ENCODE assay signal across 8 mouse cellular contexts in the genomic region with DNA sequence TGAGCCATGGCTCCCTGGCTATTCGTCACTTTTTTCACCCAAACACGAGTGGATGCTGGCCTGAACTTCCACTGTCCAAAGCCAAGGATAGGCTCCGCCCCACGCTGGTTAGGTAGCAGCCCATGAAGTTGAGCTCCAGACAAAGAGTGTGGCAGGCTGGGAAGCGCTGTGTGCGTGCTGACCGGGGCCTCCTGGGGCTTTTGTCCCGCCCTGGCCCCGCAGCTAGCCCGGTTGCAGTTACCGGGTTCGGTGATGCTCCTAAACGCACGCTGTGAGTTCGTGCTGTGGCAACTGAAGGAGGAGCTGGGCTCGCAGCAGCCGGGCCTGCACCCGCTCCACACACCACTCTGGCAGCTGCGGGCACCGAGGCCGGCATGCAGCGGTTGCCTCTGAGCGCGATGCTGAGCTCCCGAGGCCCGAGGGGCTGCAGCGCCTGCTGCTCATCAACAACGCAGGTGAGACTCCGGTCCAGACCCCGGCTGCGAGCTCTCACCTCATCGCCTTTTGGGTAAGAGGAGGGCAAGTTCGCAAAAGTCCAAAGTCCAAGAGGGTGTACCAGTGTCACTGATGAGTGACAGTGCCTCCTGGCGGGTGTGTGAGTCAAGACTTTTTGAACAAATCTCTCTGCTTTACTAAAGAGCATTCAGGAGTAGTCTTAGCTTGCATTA. TPM values are rescaled to one million over a fixed set of nuclear protein-coding genes. Genes with fewer than 3 reads are reported as not detected.
DNase-seq lines count a peak whose midpoint lies in the region; ATAC-seq lines count a peak whose summit lies in the region.

No protein-coding gene starts in this region.

- H3K27ac ChIP-seq in embryonic facial prominence, embryonic 10.5 days (replicated peaks): peak overlapping the region; percentile 90
- H3K27ac ChIP-seq in heart, embryonic 14.5 days (replicated peaks in 1 of 2; ENCODE audit: control insufficient read depth in 1 of 2, insufficient read depth in 1 of 2, low read depth in 2 of 2, low read length in 2 of 2): no peak overlapping the region; a peak in 1 of 4 replicates
- peak overlapping the region; percentile 10; the same call in 1 of the 2 replicates for H3K27ac ChIP-seq in kidney, embryonic 15.5 days

- no peaks in the 10 kb centered on the region for H3K9me3 ChIP-seq in embryonic facial prominence, embryonic 10.5 days
- no peaks in the 10 kb centered on the region for H3K9me3 ChIP-seq in heart, embryonic 14.5 days (ENCODE audit: control insufficient read depth, low read length)
- no peaks in the 10 kb centered on the region for H3K9me3 ChIP-seq in kidney, embryonic 15.5 days (replicated peaks)

- peak overlapping the region; percentile 72 for H3K9ac ChIP-seq in heart, embryonic 14.5 days (ENCODE audit: low read length)
- H3K9ac ChIP-seq in kidney, embryonic 15.5 days: peak overlapping the region; percentile 66

- ATAC-seq in heart, embryonic 14.5 days (ENCODE audit: insufficient number of reproducible peaks, insufficient read depth, low FRiP score, low read depth): peak; percentile 31; the same call in 1 of the 2 replicates
- ATAC-seq in kidney, embryonic 15.5 days (replicated peaks; ENCODE audit: low FRiP score): peak; percentile 78

- DNase-seq in urinary bladder, postnatal 25 days (ENCODE audit: low spot score): peak; percentile 22
- DNase-seq in urinary bladder, postnatal 10 days (ENCODE audit: low spot score): no peak
- peak; percentile 77 for DNase-seq in embryonic facial prominence, embryonic 10.5 days (ENCODE audit: low spot score)
- DNase-seq in lung, postnatal 10 days: peak; percentile 76
- peak; percentile 20 for DNase-seq in retina, postnatal 7 days (ENCODE audit: low read depth, low spot score)
- DNase-seq in right cerebral cortex, postnatal 25 days: no peak

- H3K27me3 ChIP-seq in embryonic facial prominence, embryonic 10.5 days (replicated peaks; ENCODE audit: low read depth, poor library complexity, severe bottlenecking): no peaks in the 10 kb centered on the region
- no peaks in the 10 kb centered on the region for H3K27me3 ChIP-seq in heart, embryonic 14.5 days (ENCODE audit: control insufficient read depth, insufficient read depth, low read length)
- no peaks in the 10 kb centered on the region for H3K27me3 ChIP-seq in kidney, embryonic 15.5 days

- under 1% methylated on average over 34 of the region's 34 CpGs for WGBS in embryonic facial prominence, embryonic 10.5 days
- WGBS in heart, embryonic 14.5 days: 1% methylated on average over 34 of the region's 34 CpGs
- WGBS in kidney, embryonic 15.5 days: 1% methylated on average over 34 of the region's 34 CpGs

- no peaks in the 10 kb centered on the region for H3K36me3 ChIP-seq in embryonic facial prominence, embryonic 10.5 days (replicated peaks)
- H3K36me3 ChIP-seq in heart, embryonic 14.5 days (ENCODE audit: control insufficient read depth, insufficient read depth, low read length): no peaks in the 10 kb centered on the region
- no peaks in the 10 kb centered on the region for H3K36me3 ChIP-seq in kidney, embryonic 15.5 days

- H3K4me2 ChIP-seq in heart, embryonic 14.5 days (ENCODE audit: low read length): peak overlapping the region; percentile 79
- peak overlapping the region; percentile 88 for H3K4me2 ChIP-seq in kidney, embryonic 15.5 days

- H3K4me3 ChIP-seq in embryonic facial prominence, embryonic 10.5 days: peak overlapping the region; percentile 67
- peak overlapping the region; percentile 48 to 55 for H3K4me3 ChIP-seq in heart, embryonic 14.5 days (ENCODE audit: control insufficient read depth in 1 of 2, insufficient read depth in 1 of 2, low read depth in 1 of 2, low read length in 2 of 2)
- H3K4me3 ChIP-seq in kidney, embryonic 15.5 days (replicated peaks): peak overlapping the region; percentile 53

- H3K4me1 ChIP-seq in embryonic facial prominence, embryonic 10.5 days: peaks cover 13% of the 10 kb centered on the region
- H3K4me1 ChIP-seq in heart, embryonic 14.5 days (ENCODE audit: control insufficient read depth in 2 of 2, insufficient read depth in 2 of 2, low read length in 2 of 2): peaks cover 5 to 9% of the 10 kb centered on the region in 2 experiments; a peak in 3 of 4 replicates
- peaks cover 15% of the 10 kb centered on the region for H3K4me1 ChIP-seq in kidney, embryonic 15.5 days

RNA-seq across cellular contexts. Expression of a gene that starts 17.4 kb away (rescaled TPM):
- polyA plus RNA-seq in embryonic facial prominence, embryonic 10.5 days (2016; fragmentation: Nextera tagmentation; extraction: Ambion mirVana): 53.8 and 58.1 TPM in 2 replicates
- polyA plus RNA-seq in heart, embryonic 14.5 days (2014; fragmentation: Nextera tagmentation; extraction: Ambion mirVana): 55.2 and 83.6 TPM in 2 replicates
- polyA plus RNA-seq in kidney, embryonic 15.5 days (2015; fragmentation: Nextera tagmentation; extraction: Ambion mirVana): 64.0 and 66.6 TPM in 2 replicates

RNA-seq across cellular contexts. Expression of a gene that starts 32.2 kb away (rescaled TPM):
- 2.6 and 2.9 TPM in 2 replicates for polyA plus RNA-seq in embryonic facial prominence, embryonic 10.5 days (2016; fragmentation: Nextera tagmentation; extraction: Ambion mirVana)
- not detected in 2 replicates for polyA plus RNA-seq in heart, embryonic 14.5 days (2014; fragmentation: Nextera tagmentation; extraction: Ambion mirVana)
- polyA plus RNA-seq in kidney, embryonic 15.5 days (2015; fragmentation: Nextera tagmentation; extraction: Ambion mirVana): 12.1 and 12.9 TPM in 2 replicates

Comparison
In these comparisons a context has a peak if more than half of its experiments do, and no peak if none do; other contexts are left out.
1. DNase-seq: peak in urinary bladder, postnatal 25 days (single experiment), embryonic facial prominence, embryonic 10.5 days (single experiment), lung, postnatal 10 days (single experiment) and retina, postnatal 7 days (single experiment); none in urinary bladder, postnatal 10 days (single experiment) and right cerebral cortex, postnatal 25 days (single experiment).
2. H3K27ac ChIP-seq: peak in embryonic facial prominence, embryonic 10.5 days (single experiment) and kidney, embryonic 15.5 days (single experiment); none in heart, embryonic 14.5 days (0 of 2).
3. Peak in every context shown above with its lines, with median percentiles within 50 percentile points of each other: H3K4me3 ChIP-seq.